Mouse (Mus musculus) lung, adult 2 months (tissue): ENCODE measurements around the gene I830077J02Rik. TPM values are rescaled to one million over a fixed set of nuclear protein-coding genes. Genes with fewer than 3 reads are reported as not detected.

Source experiments
- DNase-seq: peaks from one replicate; pipeline ENCODE4 v3.0.0; 2022
- H3K4me1 ChIP-seq: fragments of 200-500 bp; 2 replicates; pipeline ENCODE4 v1.6.1; 2011; ENCODE audit warnings: low read length; ENCODE audit not compliant: control insufficient read depth, insufficient read depth
- H3K4me3 ChIP-seq: fragments of 200-500 bp; replicated peaks from 2 replicates; pipeline ENCODE3; 2011; ENCODE audit warnings: low read depth, mild to moderate bottlenecking, control low read depth, low read length; ENCODE audit errors: extremely low read depth
- CTCF ChIP-seq: fragments of 200-500 bp; IDR thresholded peaks from 2 replicates; pipeline ENCODE4 v1.5.1; 2011; ENCODE audit warnings: mild to moderate bottlenecking, low read length, control low read depth; ENCODE audit not compliant: insufficient read depth
- POLR2A ChIP-seq: fragments of 200-500 bp; IDR thresholded peaks from 2 replicates; pipeline ENCODE4 v1.6.1; 2011; ENCODE audit warnings: low read depth, mild to moderate bottlenecking, control low read depth, low read length, borderline replicate concordance; ENCODE audit errors: extremely low read depth
- WGBS: fragments of 180-500 bp; shearing (Covaris S2); methylation state at CpG from one replicate; pipeline ENCODE4 v1.1.7; 2018; 5-methylcytosine and 5-hydroxymethylcytosine counted together
- polyA plus RNA-seq: library from polyadenylated mRNA; depleted of rRNA; stranded (reverse); fragments of >200 nt; gene quantifications from 2 replicates; pipeline ENCODE4 v1.2.3, GENCODE M21; 2012

I830077J02Rik gene
- polyA plus RNA-seq, 1 experiment = 3.7 TPM

- no peak for DNase-seq
- no peak for TF ChIP-seq CTCF
- no peak for TF ChIP-seq POLR2A
- WGBS = 41% methylated on average over 9 of the region's 9 CpGs
These were observed 24.4 kb downstream of the I830077J02Rik start for GRCm38 (mm10) chr3:105907956-105908655.

GRCm38 (mm10) chr3:105904721-105905120, 27.7 kb downstream of the I830077J02Rik start:
- TF ChIP-seq POLR2A (no peak), CTCF (no peak)
- DNase-seq = no peak
- Histone ChIP-seq H3K4me3 (no peak overlapping the region), H3K4me1 (no peaks in the 10 kb centered on the region)
- WGBS = 91% methylated on average over 9 of the region's 9 CpGs

More at GRCm38 (mm10) chr3:105907956-105908655, 24.4 kb downstream of the I830077J02Rik start:
- Histone ChIP-seq H3K4me3 (no peak overlapping the region), H3K4me1 (0 out of 2 replicates have a peak, but pooled peaks cover 2% of the 10 kb centered on the region)

GRCm38 (mm10) chr3:105904213-105904612, 28.3 kb downstream of the I830077J02Rik start:
- H3K4me1 ChIP-seq = no peaks in the 10 kb centered on the region
- 49% methylated on average over 4 of the region's 4 CpGs for WGBS
- no peak for DNase-seq
- no peak for TF ChIP-seq POLR2A
- no peak for TF ChIP-seq CTCF
- no peak overlapping the region for H3K4me3 ChIP-seq

- WGBS = 78% methylated on average over 4 of the region's 4 CpGs
- no peak for TF ChIP-seq CTCF
- no peak for TF ChIP-seq POLR2A
- Histone ChIP-seq H3K4me3 (no peak overlapping the region), H3K4me1 (no peaks in the 10 kb centered on the region)
- DNase-seq = no peak
These were observed 31.0 kb downstream of the I830077J02Rik start for GRCm38 (mm10) chr3:105901468-105901867.

- Histone ChIP-seq H3K4me1 (no peaks in the 10 kb centered on the region), H3K4me3 (no peak overlapping the region)
- 57% methylated on average over 3 of the region's 3 CpGs for WGBS
- TF ChIP-seq CTCF (no peak), POLR2A (no peak)
- DNase-seq = no peak
These were observed 31.7 kb downstream of the I830077J02Rik start for GRCm38 (mm10) chr3:105900716-105901115.

- 57% methylated on average over 6 of the region's 6 CpGs for WGBS
- no peak for DNase-seq
- H3K4me1 ChIP-seq = no peaks in the 10 kb centered on the region; the same call in 1 of the 2 replicates
- no peak for TF ChIP-seq CTCF
- TF ChIP-seq POLR2A = no peak
- H3K4me3 ChIP-seq = no peak overlapping the region
These were observed 32.2 kb downstream of the I830077J02Rik start for GRCm38 (mm10) chr3:105900266-105900665.

GRCm38 (mm10) chr3:105899394-105900147, 32.9 kb downstream of the I830077J02Rik start:
- DNase-seq = peak; percentile 84
- TF ChIP-seq CTCF (peak; percentile 89), POLR2A (no peak)
- WGBS = 32% methylated on average over 8 of the region's 8 CpGs

GRCm38 (mm10) chr3:105898861-105899260, 33.6 kb downstream of the I830077J02Rik start:
- no peak for TF ChIP-seq POLR2A
- TF ChIP-seq CTCF = no peak
- WGBS = 86% methylated on average over 11 of the region's 11 CpGs
- Histone ChIP-seq H3K4me3 (no peak overlapping the region), H3K4me1 (peaks cover 13% of the 10 kb centered on the region)
- no peak for DNase-seq

More at GRCm38 (mm10) chr3:105899394-105900147, 32.9 kb downstream of the I830077J02Rik start:
- peaks cover 6% of the 10 kb centered on the region for H3K4me1 ChIP-seq
- no peak overlapping the region for H3K4me3 ChIP-seq

- 52% methylated on average over 2 of the region's 2 CpGs for WGBS
- no peak for DNase-seq
- no peak for TF ChIP-seq CTCF
- TF ChIP-seq POLR2A = no peak
- H3K4me3 ChIP-seq = no peak overlapping the region
- peaks cover 13% of the 10 kb centered on the region for H3K4me1 ChIP-seq
These were observed 34.1 kb downstream of the I830077J02Rik start for GRCm38 (mm10) chr3:105898325-105898724.
